Mouse (Mus musculus) megakaryocyte, embryonic 14.5 days (primary cell): ENCODE results near the gene Apba1. TPM values are rescaled to one million over a fixed set of nuclear protein-coding genes. Genes with fewer than 3 reads are reported as not detected.

Source experiments
- H3K27me3 ChIP-seq: replicated peaks from 2 replicates; pipeline ENCODE3; 2012; ENCODE audit warnings: inconsistent platforms
- H3K36me3 ChIP-seq: replicated peaks from 2 replicates; pipeline ENCODE3; 2012; ENCODE audit warnings: low read length, inconsistent platforms, mixed read lengths
- H3K4me1 ChIP-seq: 2 replicates; pipeline ENCODE4 v1.6.1; 2012; ENCODE audit warnings: inconsistent platforms
- H3K4me3 ChIP-seq: replicated peaks from 2 replicates; pipeline ENCODE3; 2012; ENCODE audit warnings: moderate library complexity, mild to moderate bottlenecking, inconsistent platforms
- H3K9me3 ChIP-seq: 2 replicates; pipeline ENCODE4 v1.6.1; 2012; ENCODE audit warnings: inconsistent platforms
- FLI1 ChIP-seq: IDR thresholded peaks from 2 replicates; pipeline ENCODE4 v1.6.1; 2012; ENCODE audit warnings: low read length, inconsistent platforms, mixed read lengths
- GATA1 ChIP-seq: IDR thresholded peaks from 3 replicates; pipeline ENCODE4 v1.6.1; 2012; ENCODE audit warnings: mixed read lengths, low read length, inconsistent platforms, borderline replicate concordance
- polyA plus RNA-seq: library from polyadenylated mRNA; stranded (reverse); fragments of >175 nt; gene quantifications from 2 replicates; pipeline ENCODE4 v1.2.3, GENCODE M21; 2012; ENCODE audit warnings: low replicate concordance; ENCODE audit not compliant: insufficient read depth

Apba1 gene
- 0.73 and 1.00 TPM in 2 replicates for polyA plus RNA-seq

GRCm38 (mm10) chr19:23758554-23759321, at the start of gene Apba1:
Gene Apba1, plus strand, starts transcription at chr19:23758887.
- H3K4me1 ChIP-seq = peaks cover 33% of the 10 kb centered on the region
- TF ChIP-seq GATA1 (no peak), FLI1 (no peak)
- peaks cover 9% of the 10 kb centered on the region for H3K9me3 ChIP-seq
- peak within 1 kb of the TSS; percentile 97 for H3K4me3 ChIP-seq
- peaks cover 46% of the 10 kb centered on the region for H3K27me3 ChIP-seq
- no peaks in the 10 kb centered on the region for H3K36me3 ChIP-seq

GRCm38 (mm10) chr19:23746506-23746905, 12.2 kb upstream of the Apba1 start:
- H3K27me3 ChIP-seq = no peaks in the 10 kb centered on the region
- H3K4me3 ChIP-seq = no peak overlapping the region
- peaks cover 3% of the 10 kb centered on the region; the same call in 1 of the 2 replicates for H3K9me3 ChIP-seq
- no peaks in the 10 kb centered on the region for H3K36me3 ChIP-seq
- H3K4me1 ChIP-seq = no peaks in the 10 kb centered on the region
- TF ChIP-seq GATA1 (no peak), FLI1 (no peak)

- TF ChIP-seq GATA1 = no peak
- TF ChIP-seq FLI1 = no peak
- Histone ChIP-seq H3K27me3 (peaks cover 36% of the 10 kb centered on the region), H3K4me1 (peaks cover 33% of the 10 kb centered on the region)
These were observed 1.7 kb upstream of the Apba1 start for GRCm38 (mm10) chr19:23757011-23757410.

GRCm38 (mm10) chr19:23757961-23758553, 630 bp upstream of the Apba1 start:
- Histone ChIP-seq H3K9me3 (peaks cover 9% of the 10 kb centered on the region), H3K4me3 (peak overlapping the region; percentile 97), H3K4me1 (peaks cover 33% of the 10 kb centered on the region), H3K27me3 (peaks cover 40% of the 10 kb centered on the region), H3K36me3 (no peaks in the 10 kb centered on the region)
- TF ChIP-seq FLI1 (no peak), GATA1 (no peak)

More at GRCm38 (mm10) chr19:23757011-23757410, 1.7 kb upstream of the Apba1 start:
- Histone ChIP-seq H3K9me3 (peaks cover 9% of the 10 kb centered on the region), H3K36me3 (no peaks in the 10 kb centered on the region), H3K4me3 (peak overlapping the region; percentile 64)

GRCm38 (mm10) chr19:23759322-23759945, 747 bp downstream of the Apba1 start:
- Histone ChIP-seq H3K36me3 (no peaks in the 10 kb centered on the region), H3K4me3 (peak overlapping the region; percentile 97)

GRCm38 (mm10) chr19:23763371-23763770, 4.7 kb downstream of the Apba1 start:
- H3K9me3 ChIP-seq = no peaks in the 10 kb centered on the region
- H3K36me3 ChIP-seq = no peaks in the 10 kb centered on the region
- no peak for TF ChIP-seq FLI1
- TF ChIP-seq GATA1 = no peak
- peaks cover 19% of the 10 kb centered on the region for H3K4me1 ChIP-seq
- H3K27me3 ChIP-seq = peaks cover 53% of the 10 kb centered on the region
- H3K4me3 ChIP-seq = no peak overlapping the region

More at GRCm38 (mm10) chr19:23759322-23759945, 747 bp downstream of the Apba1 start:
- TF ChIP-seq FLI1 (no peak), GATA1 (no peak)
- peaks cover 50% of the 10 kb centered on the region for H3K27me3 ChIP-seq
- H3K9me3 ChIP-seq = peaks cover 6% of the 10 kb centered on the region
- H3K4me1 ChIP-seq = peaks cover 33% of the 10 kb centered on the region

- H3K4me3 ChIP-seq = no peak overlapping the region
- H3K36me3 ChIP-seq = no peaks in the 10 kb centered on the region
- TF ChIP-seq FLI1 (no peak), GATA1 (no peak)
- H3K27me3 ChIP-seq = peaks cover 48% of the 10 kb centered on the region
- H3K4me1 ChIP-seq = peaks cover 12% of the 10 kb centered on the region
- H3K9me3 ChIP-seq = no peaks in the 10 kb centered on the region
These were observed 5.4 kb downstream of the Apba1 start for GRCm38 (mm10) chr19:23764051-23764450.

- Histone ChIP-seq H3K4me1 (peaks cover 4% of the 10 kb centered on the region; the same call in 1 of the 2 replicates), H3K9me3 (peaks cover 11% of the 10 kb centered on the region), H3K4me3 (no peak overlapping the region), H3K27me3 (peaks cover 19% of the 10 kb centered on the region), H3K36me3 (no peaks in the 10 kb centered on the region)
- TF ChIP-seq GATA1 = no peak
- no peak for TF ChIP-seq FLI1
These were observed 10.2 kb downstream of the Apba1 start for GRCm38 (mm10) chr19:23768864-23769263.

- Histone ChIP-seq H3K9me3 (peaks cover 11% of the 10 kb centered on the region), H3K4me3 (no peak overlapping the region), H3K36me3 (no peaks in the 10 kb centered on the region), H3K4me1 (no peaks in the 10 kb centered on the region), H3K27me3 (peaks cover 13% of the 10 kb centered on the region)
- TF ChIP-seq FLI1 (no peak), GATA1 (no peak)
These were observed 12.1 kb downstream of the Apba1 start for GRCm38 (mm10) chr19:23770494-23771423.

- no peak overlapping the region for H3K4me3 ChIP-seq
These were observed 13.3 kb downstream of the Apba1 start for GRCm38 (mm10) chr19:23771971-23772370.

More at GRCm38 (mm10) chr19:23771971-23772370, 13.3 kb downstream of the Apba1 start:
- Histone ChIP-seq H3K27me3 (peaks cover 13% of the 10 kb centered on the region), H3K36me3 (no peaks in the 10 kb centered on the region), H3K4me1 (no peaks in the 10 kb centered on the region), H3K9me3 (peaks cover 11% of the 10 kb centered on the region)
- no peak for TF ChIP-seq FLI1
- no peak for TF ChIP-seq GATA1
